Mouse (Mus musculus) hindbrain, embryonic 12.5 days (tissue): ENCODE results near the gene Tas2r115. TPM values are rescaled to one million over a fixed set of nuclear protein-coding genes. Genes with fewer than 3 reads are reported as not detected.
"Not testable (repeated sequence)": the region's sequence is repeated elsewhere in the genome, so short reads cannot be mapped to it uniquely, and the experiment has no call there.

Experiments used
- ATAC-seq: fragments of 200-750 bp; cut with Nextera tagmentation; 2 replicates; pipeline ENCODE4 v1.8.0; 2017; ENCODE audit warnings: moderate TSS enrichment; ENCODE audit not compliant: low FRiP score
- H3K27ac ChIP-seq: fragments of 300-500 bp; sonication (generic); 2 replicates; pipeline ENCODE4 v1.5.1; 2016; ENCODE audit warnings: mild to moderate bottlenecking
- H3K27me3 ChIP-seq: fragments of 300-500 bp; sonication (generic); 2 replicates; pipeline ENCODE4 v1.6.1; 2016; ENCODE audit warnings: mild to moderate bottlenecking
- H3K36me3 ChIP-seq: fragments of 300-500 bp; sonication (generic); 2 replicates; pipeline ENCODE4 v1.6.1; 2016; ENCODE audit warnings: mild to moderate bottlenecking
- H3K4me1 ChIP-seq: fragments of 300-500 bp; sonication (generic); 2 replicates; pipeline ENCODE4 v1.6.1; 2016
- H3K4me2 ChIP-seq: fragments of 300-500 bp; sonication (generic); replicated peaks from 2 replicates; pipeline ENCODE4 v1.6.1; 2016; ENCODE audit warnings: mild to moderate bottlenecking
- H3K4me3 ChIP-seq: fragments of 300-500 bp; sonication (generic); 2 replicates; pipeline ENCODE4 v1.5.1; 2016; ENCODE audit warnings: mild to moderate bottlenecking
- H3K9ac ChIP-seq: fragments of 300-500 bp; sonication (generic); 2 replicates; pipeline ENCODE4 v1.6.1; 2016; ENCODE audit warnings: mild to moderate bottlenecking, moderate library complexity
- H3K9me3 ChIP-seq: fragments of 300-500 bp; sonication (generic); replicated peaks from 2 replicates; pipeline ENCODE4 v1.6.1; 2016; ENCODE audit warnings: mild to moderate bottlenecking
- WGBS: fragments of 180-500 bp; shearing (Covaris S2); methylation state at CpG from one replicate; pipeline ENCODE4 v1.1.7; 2016; 5-methylcytosine and 5-hydroxymethylcytosine counted together
- polyA plus RNA-seq: library from polyadenylated mRNA; unstranded; fragments of >200 nt; fragmentation: Nextera tagmentation; extraction: Ambion mirVana; gene quantifications from 2 replicates; pipeline ENCODE4 v1.2.1, GENCODE M21; 2016

Tas2r115 gene
- polyA plus RNA-seq = not detected in 2 replicates

DNA sequence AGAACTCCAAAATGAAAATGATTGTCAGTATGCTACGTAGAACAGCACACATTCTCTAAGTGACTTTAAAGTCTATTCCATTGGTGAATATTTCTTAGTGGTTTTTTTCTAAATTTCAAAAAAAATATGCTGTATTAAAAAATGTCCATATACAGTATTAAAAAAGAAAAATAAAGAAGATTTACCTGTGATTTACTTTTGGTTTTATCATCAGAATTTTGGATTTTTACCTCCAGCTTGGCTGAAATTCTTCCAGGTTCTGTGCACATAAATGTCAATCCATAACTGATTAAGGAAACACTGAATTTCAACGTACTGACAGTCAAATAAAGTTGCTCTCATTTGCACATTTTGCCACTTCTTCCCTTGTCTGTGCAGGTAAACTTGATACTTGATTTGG, at the start of gene Tas2r115:
TSS of gene Tas2r115 (minus strand) at position 101 of the 400 bp plus-strand sequence.
- no peaks in the 10 kb centered on the region for H3K36me3 ChIP-seq
- H3K4me2 ChIP-seq = no peak within 1 kb of the TSS
- no peak within 1 kb of the TSS for H3K9ac ChIP-seq
- no peak within 1 kb of the TSS for H3K27ac ChIP-seq
- no peaks in the 10 kb centered on the region for H3K4me1 ChIP-seq
- 79% methylated on average over 2 of the region's 2 CpGs for WGBS
- no peak for ATAC-seq
- H3K9me3 ChIP-seq = no peaks in the 10 kb centered on the region
- H3K4me3 ChIP-seq = no peak within 1 kb of the TSS
- H3K27me3 ChIP-seq = no peaks in the 10 kb centered on the region

GRCm38 (mm10) chr6:132778062-132778461, 40.2 kb upstream of the Tas2r115 start, which contains the start of gene Tas2r136:
Tas2r136 (minus strand) TSS chr6:132778162.
- H3K9me3 ChIP-seq = no peaks in the 10 kb centered on the region
- H3K4me1 ChIP-seq = no peaks in the 10 kb centered on the region
- H3K4me3 ChIP-seq = no peak within 1 kb of the TSS
- no peak for ATAC-seq
- H3K36me3 ChIP-seq = no peaks in the 10 kb centered on the region
- no peak within 1 kb of the TSS for H3K9ac ChIP-seq
- no peak within 1 kb of the TSS for H3K4me2 ChIP-seq
- no peak within 1 kb of the TSS for H3K27ac ChIP-seq
- no peaks in the 10 kb centered on the region for H3K27me3 ChIP-seq

- no peak for ATAC-seq
- H3K27me3 ChIP-seq = no peaks in the 10 kb centered on the region
- no peaks in the 10 kb centered on the region for H3K9me3 ChIP-seq
- no peaks in the 10 kb centered on the region for H3K36me3 ChIP-seq
- no peak within 1 kb of the TSS for H3K27ac ChIP-seq
- H3K4me2 ChIP-seq = no peak within 1 kb of the TSS
- no peak within 1 kb of the TSS for H3K9ac ChIP-seq
- no peak within 1 kb of the TSS for H3K4me3 ChIP-seq
- H3K4me1 ChIP-seq = no peaks in the 10 kb centered on the region
- 90% methylated on average over 2 of the region's 2 CpGs for WGBS
Measured at GRCm38 (mm10) chr6:132761831-132762230, 24.0 kb upstream of the Tas2r115 start, which contains the start of gene Tas2r102. Tas2r102 (plus strand) TSS chr6:132762131.

DNA sequence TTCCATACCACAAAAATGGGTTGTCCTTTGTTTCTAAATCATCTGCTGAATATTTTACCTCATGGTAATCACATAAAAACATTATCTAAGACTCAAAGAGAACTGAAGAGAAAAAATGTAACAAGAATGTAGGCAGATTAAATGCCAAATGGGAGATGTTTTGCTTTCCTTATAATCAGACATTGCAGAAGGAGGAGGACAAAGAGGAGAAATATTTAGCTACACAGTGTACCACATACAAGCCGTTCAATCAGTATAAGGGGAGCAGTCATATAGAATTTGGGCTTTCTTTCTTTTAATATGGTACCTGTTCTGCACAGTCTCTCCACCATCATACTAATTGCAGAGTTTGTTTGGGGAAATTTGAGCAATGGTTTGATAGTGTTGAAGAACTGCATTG, 16.6 kb upstream of the Tas2r115 start, which contains the start of gene Tas2r124:
TSS of gene Tas2r124 (plus strand) at position 301 of the 400 bp plus-strand sequence.
- Histone ChIP-seq H3K9me3 (no peaks in the 10 kb centered on the region), H3K9ac (no peak within 1 kb of the TSS), H3K27ac (no peak within 1 kb of the TSS), H3K27me3 (no peaks in the 10 kb centered on the region), H3K36me3 (no peaks in the 10 kb centered on the region), H3K4me1 (no peaks in the 10 kb centered on the region), H3K4me2 (no peak within 1 kb of the TSS), H3K4me3 (no peak within 1 kb of the TSS)
- no peak for ATAC-seq
- 82% methylated on average over 1 of the region's 1 CpGs for WGBS

DNA sequence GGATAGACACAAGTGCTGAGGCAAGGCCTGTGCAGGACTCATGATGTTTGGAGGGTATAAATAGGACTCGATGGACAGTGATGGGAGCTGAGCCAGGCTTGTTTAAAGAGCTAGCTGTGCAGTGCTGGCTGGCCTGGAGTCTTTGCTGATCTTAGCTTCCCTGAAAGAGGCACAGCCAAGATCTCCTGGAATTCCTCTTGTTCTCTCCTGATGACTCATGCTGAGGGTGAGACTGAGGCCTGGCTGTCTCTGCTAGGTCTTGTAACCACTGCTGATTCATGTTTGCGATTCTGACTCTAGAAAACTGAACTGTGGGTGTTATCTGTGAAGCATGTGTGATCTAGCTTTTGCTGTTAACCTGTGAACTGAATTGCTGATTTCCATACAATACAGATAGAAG, 12.4 kb upstream of the Tas2r115 start:
- Histone ChIP-seq H3K36me3 (no peaks in the 10 kb centered on the region), H3K27ac (no peak overlapping the region), H3K9ac (no peak overlapping the region), H3K4me1 (no peaks in the 10 kb centered on the region), H3K4me3 (no peak overlapping the region), H3K4me2 (no peak overlapping the region), H3K9me3 (no peaks in the 10 kb centered on the region), H3K27me3 (no peaks in the 10 kb centered on the region)
- ATAC-seq = no peak
- WGBS = 88% methylated on average over 2 of the region's 2 CpGs

GRCm38 (mm10) chr6:132711828-132712227, 26.0 kb downstream of the Tas2r115 start, which contains the start of gene Tas2r122:
Tas2r122 (minus strand) TSS chr6:132711928.
- 86% methylated on average over 3 of the region's 3 CpGs for WGBS

GRCm38 (mm10) chr6:132700907-132701306, 36.9 kb downstream of the Tas2r115 start, which contains the start of gene Tas2r121:
Tas2r121 (minus strand) TSS chr6:132701007.
- H3K9me3 ChIP-seq = no peaks in the 10 kb centered on the region
- 76% methylated on average over 1 of the region's 1 CpGs for WGBS
- no peaks in the 10 kb centered on the region for H3K4me1 ChIP-seq
- no peaks in the 10 kb centered on the region for H3K36me3 ChIP-seq
- H3K27me3 ChIP-seq = no peaks in the 10 kb centered on the region
- no peak for ATAC-seq
- H3K27ac ChIP-seq = no peak within 1 kb of the TSS
- H3K4me2 ChIP-seq = no peak within 1 kb of the TSS
- no peak within 1 kb of the TSS for H3K4me3 ChIP-seq
- H3K9ac ChIP-seq = no peak within 1 kb of the TSS

More at GRCm38 (mm10) chr6:132711828-132712227, 26.0 kb downstream of the Tas2r115 start, which contains the start of gene Tas2r122:
- Histone ChIP-seq H3K9ac (no peak within 1 kb of the TSS), H3K36me3 (no peaks in the 10 kb centered on the region), H3K27me3 (no peaks in the 10 kb centered on the region), H3K27ac (no peak within 1 kb of the TSS), H3K4me2 (no peak within 1 kb of the TSS), H3K4me1 (no peaks in the 10 kb centered on the region), H3K9me3 (no peaks in the 10 kb centered on the region), H3K4me3 (no peak within 1 kb of the TSS)
- no peak for ATAC-seq

DNA sequence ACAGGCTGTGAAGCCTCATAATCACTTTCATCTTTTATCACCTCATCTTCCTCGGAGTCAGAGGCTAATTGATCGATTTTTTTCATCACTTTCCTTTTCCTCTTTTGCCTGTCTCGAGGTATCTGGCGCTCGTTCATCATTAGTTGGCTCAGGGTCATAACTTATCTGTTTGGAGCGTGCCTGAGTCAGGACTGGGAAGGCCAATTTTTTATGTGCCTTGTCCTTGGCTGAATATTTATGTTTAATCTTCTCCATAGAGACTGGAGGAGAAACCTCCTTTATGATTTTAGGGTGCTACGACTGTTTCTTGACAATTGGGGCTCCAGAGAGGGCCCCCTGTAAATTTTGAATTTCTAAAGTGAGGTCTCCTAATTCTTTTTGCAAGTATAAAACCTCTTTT, 46.2 kb downstream of the Tas2r115 start:
- H3K36me3 ChIP-seq, H3K4me2 ChIP-seq, H3K4me1 ChIP-seq, H3K9ac ChIP-seq, H3K27ac ChIP-seq, H3K4me3 ChIP-seq, H3K27me3 ChIP-seq, ATAC-seq, H3K9me3 ChIP-seq: not testable (repeated sequence)
- WGBS = 88% methylated on average over 7 of the region's 7 CpGs

Other genes with a start within 250 kb of the Tas2r115 start
- not detected in 2 replicates for gene Prh1, start 168.2 kb downstream of the Tas2r115 start, polyA plus RNA-seq
- gene Prp2, start 142.1 kb downstream of the Tas2r115 start, polyA plus RNA-seq = not detected in 2 replicates
- gene A630073D07Rik, start 86.5 kb downstream of the Tas2r115 start, polyA plus RNA-seq = not detected in 2 replicates
- not detected in 2 replicates for gene Tas2r120, start 81.1 kb downstream of the Tas2r115 start, polyA plus RNA-seq
- gene Tas2r121, start 37.0 kb downstream of the Tas2r115 start, polyA plus RNA-seq = not detected in 2 replicates
- gene Tas2r122, start 26.1 kb downstream of the Tas2r115 start, polyA plus RNA-seq = not detected in 2 replicates
- not detected in 2 replicates for gene Tas2r124, start 16.7 kb upstream of the Tas2r115 start, polyA plus RNA-seq
- not detected in 2 replicates for gene Tas2r102, start 24.1 kb upstream of the Tas2r115 start, polyA plus RNA-seq
- not detected in 2 replicates for gene Tas2r136, start 40.1 kb upstream of the Tas2r115 start, polyA plus RNA-seq
- gene Tas2r117, start 64.8 kb upstream of the Tas2r115 start, polyA plus RNA-seq = not detected in 2 replicates
- not detected in 2 replicates for gene Tas2r123, start 109.1 kb upstream of the Tas2r115 start, polyA plus RNA-seq
- not detected in 2 replicates for gene Tas2r116, start 117.4 kb upstream of the Tas2r115 start, polyA plus RNA-seq
- not detected in 2 replicates for gene Tas2r110, start 130.0 kb upstream of the Tas2r115 start, polyA plus RNA-seq
- gene Tas2r113, start 155.0 kb upstream of the Tas2r115 start, polyA plus RNA-seq = not detected in 2 replicates
- gene Tas2r125, start 171.6 kb upstream of the Tas2r115 start, polyA plus RNA-seq = not detected in 2 replicates
- not detected in 2 replicates for gene Tas2r129, start 213.1 kb upstream of the Tas2r115 start, polyA plus RNA-seq
- not detected in 2 replicates for gene Tas2r131, start 219.9 kb upstream of the Tas2r115 start, polyA plus RNA-seq
- not detected in 2 replicates for gene Tas2r109, start 242.9 kb upstream of the Tas2r115 start, polyA plus RNA-seq